ENCODE assay signal across 8 mouse cellular contexts in genomic region chr4:136149734-136150133, GRCm38 (mm10). TPM values are rescaled to one million over a fixed set of nuclear protein-coding genes. Genes with fewer than 3 reads are reported as not detected.
A peak's percentile ranks its signal among the peaks of the same experiment; 100 is the strongest.
DNase-seq lines count a peak whose midpoint lies in the region; ATAC-seq and TF ChIP-seq lines count a peak whose summit lies in the region.

No protein-coding gene starts in this region.

- TF ChIP-seq POLR2A in embryonic fibroblast, embryonic 13.5 days (IDR thresholded peaks at IDR 0.05; ENCODE audit: low read depth, low read length) = no peak

- no peaks in the 10 kb centered on the region for H3K9me3 ChIP-seq in intestine, postnatal 0 days (ENCODE audit: control insufficient read depth)
- no peaks in the 10 kb centered on the region; the same call in 1 of the 2 replicates for H3K9me3 ChIP-seq in intestine, embryonic 16.5 days (ENCODE audit: control insufficient read depth, low read length)

- no peak overlapping the region for H3K4me2 ChIP-seq in intestine, postnatal 0 days (replicated peaks; ENCODE audit: low read depth)
- no peak overlapping the region for H3K4me2 ChIP-seq in intestine, embryonic 16.5 days (ENCODE audit: low read depth, low read length)

- H3K4me1 ChIP-seq in intestine, postnatal 0 days (replicated peaks; ENCODE audit: control insufficient read depth, insufficient read depth, low read length) = peaks cover 8% of the 10 kb centered on the region
- H3K4me1 ChIP-seq in intestine, embryonic 16.5 days (ENCODE audit: control insufficient read depth, insufficient read depth, low read length) = peaks cover 39% of the 10 kb centered on the region
- H3K4me1 ChIP-seq in embryonic fibroblast, embryonic 13.5 days (ENCODE audit: control insufficient read depth, insufficient read depth, low read length) = peaks cover 8% of the 10 kb centered on the region

- WGBS in intestine, postnatal 0 days = 36% methylated on average over 3 of the region's 3 CpGs
- 35% methylated on average over 3 of the region's 3 CpGs for WGBS in intestine, embryonic 16.5 days

- peak; percentile 66 for DNase-seq in CD4-positive helper T cell, adult 2 months (ENCODE audit: low read depth, low spot score)
- DNase-seq in R1 (ENCODE audit: low read depth, low spot score) = peak; percentile 80
- peak; percentile 64 to 76 for DNase-seq in lung, postnatal 4 days
- DNase-seq in cerebellum, postnatal 36 days = no peak

- H3K27me3 ChIP-seq in intestine, postnatal 0 days (replicated peaks; ENCODE audit: control insufficient read depth, insufficient read depth, low read length) = no peaks in the 10 kb centered on the region
- no peaks in the 10 kb centered on the region for H3K27me3 ChIP-seq in intestine, embryonic 16.5 days (replicated peaks; ENCODE audit: control insufficient read depth, insufficient read depth, low read length)

- H3K27ac ChIP-seq in intestine, postnatal 0 days (ENCODE audit: low read depth, low read length) = no peak overlapping the region
- no peak overlapping the region for H3K27ac ChIP-seq in intestine, embryonic 16.5 days (ENCODE audit: low read length)
- H3K27ac ChIP-seq in embryonic fibroblast, embryonic 13.5 days (ENCODE audit: insufficient read depth, low read length) = no peak overlapping the region

- H3K9ac ChIP-seq in intestine, postnatal 0 days (ENCODE audit: low read depth, low read length) = no peak overlapping the region
- no peak overlapping the region for H3K9ac ChIP-seq in intestine, embryonic 16.5 days (ENCODE audit: low read depth, low read length)

- H3K36me3 ChIP-seq in intestine, postnatal 0 days (ENCODE audit: control insufficient read depth, insufficient read depth) = no peaks in the 10 kb centered on the region
- no peaks in the 10 kb centered on the region for H3K36me3 ChIP-seq in intestine, embryonic 16.5 days (ENCODE audit: control insufficient read depth, insufficient read depth, low read length)

- no peak for ATAC-seq in intestine, postnatal 0 days
- ATAC-seq in intestine, embryonic 16.5 days = no peak
- no peak for ATAC-seq in cerebellum, adult (ENCODE audit: insufficient number of reproducible peaks, low FRiP score, low TSS enrichment)

- H3K4me3 ChIP-seq in intestine, postnatal 0 days (ENCODE audit: low read depth, low read length) = no peak overlapping the region
- no peak overlapping the region for H3K4me3 ChIP-seq in intestine, embryonic 16.5 days (ENCODE audit: low read length)
- no peak overlapping the region for H3K4me3 ChIP-seq in embryonic fibroblast, embryonic 13.5 days (ENCODE audit: insufficient read depth, low read length)

- peak; percentile 82 for TF ChIP-seq CTCF in intestine, postnatal 0 days (IDR thresholded peaks at IDR 0.05; ENCODE audit: low read depth)
- peak; percentile 81 for TF ChIP-seq CTCF in embryonic fibroblast, embryonic 13.5 days (IDR thresholded peaks at IDR 0.05; ENCODE audit: borderline replicate concordance, insufficient read depth, low read length)

RNA-seq across cellular contexts. Expression of gene Id3, which starts 6.4 kb away (rescaled TPM):
- 106 and 118 TPM in 2 replicates for polyA plus RNA-seq in intestine, postnatal 0 days (2015; fragmentation: Nextera tagmentation; extraction: Ambion mirVana)
- 232 and 245 TPM in 2 replicates for polyA plus RNA-seq in intestine, embryonic 16.5 days (2015; fragmentation: Nextera tagmentation; extraction: Ambion mirVana)
- 201 and 239 TPM in 2 replicates for polyA plus RNA-seq in embryonic fibroblast, embryonic 13.5 days (2011; ENCODE audit: insufficient read length, low read depth, missing spikeins)

RNA-seq across cellular contexts. Expression of gene E2f2, which starts 22.5 kb away (rescaled TPM):
- polyA plus RNA-seq in intestine, postnatal 0 days (2015; fragmentation: Nextera tagmentation; extraction: Ambion mirVana) = 4.1 and 4.2 TPM in 2 replicates
- 7.5 and 9.3 TPM in 2 replicates for polyA plus RNA-seq in intestine, embryonic 16.5 days (2015; fragmentation: Nextera tagmentation; extraction: Ambion mirVana)
- 0.78 and 1.1 TPM in 2 replicates for polyA plus RNA-seq in embryonic fibroblast, embryonic 13.5 days (2011; ENCODE audit: insufficient read length, low read depth, missing spikeins)

RNA-seq across cellular contexts. Expression of gene Asap3, which starts 56.4 kb away (rescaled TPM):
- 0.95 and 1.1 TPM in 2 replicates for polyA plus RNA-seq in intestine, postnatal 0 days (2015; fragmentation: Nextera tagmentation; extraction: Ambion mirVana)
- polyA plus RNA-seq in intestine, embryonic 16.5 days (2015; fragmentation: Nextera tagmentation; extraction: Ambion mirVana) = 3.3 and 4.4 TPM in 2 replicates
- 7.0 and 8.5 TPM in 2 replicates for polyA plus RNA-seq in embryonic fibroblast, embryonic 13.5 days (2011; ENCODE audit: insufficient read length, low read depth, missing spikeins)

Comparison
In these comparisons a context has a peak if more than half of its experiments do, and no peak if none do; other contexts are left out.
1. DNase-seq: peak in CD4-positive helper T cell, adult 2 months (single experiment), R1 (single experiment) and lung, postnatal 4 days (2 of 2); none in cerebellum, postnatal 36 days (0 of 2).